27 mouse cellular contexts compared by ENCODE assay signal in the genomic region with DNA sequence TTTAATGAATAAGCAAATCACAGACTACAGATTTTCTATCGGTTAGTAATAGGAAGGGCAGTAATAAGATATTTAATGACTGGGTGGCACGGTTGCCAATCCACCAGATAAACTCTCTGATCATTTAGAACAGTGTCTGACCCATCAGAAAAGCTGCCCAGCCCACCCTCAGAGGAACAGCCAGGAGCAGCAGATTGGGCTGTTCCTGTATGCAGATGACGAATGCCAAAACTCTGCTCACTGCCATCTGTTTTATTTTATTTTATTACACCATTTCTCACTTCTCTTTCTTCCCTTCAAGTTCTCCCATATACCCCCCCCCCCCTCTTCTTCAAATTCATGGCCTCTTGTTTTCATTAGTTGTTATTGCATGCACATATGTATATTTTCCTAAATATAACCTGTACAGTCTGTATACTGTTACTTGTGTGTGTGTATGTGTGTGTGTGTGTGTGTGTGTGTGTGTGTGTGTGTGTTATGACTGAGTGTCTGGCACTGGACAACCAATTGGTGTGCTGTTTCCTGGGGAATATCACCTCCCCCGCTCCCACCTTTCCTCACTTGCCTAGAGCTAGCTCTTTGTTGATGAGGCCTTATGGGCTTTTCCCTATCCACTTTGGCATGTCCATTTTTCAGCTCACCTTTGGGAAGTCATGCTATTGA.
A peak's percentile ranks its signal among the peaks of the same experiment; 100 is the strongest.
DNase-seq lines count a peak whose midpoint lies in the region; ATAC-seq and TF ChIP-seq lines count a peak whose summit lies in the region.
"Had no signal": no experiment of that assay in that cellular context is flagged by ENCODE, and none has a peak within 500 bp of the region (broad histone marks: within the 10 kb centered on the region; RNA-seq: fewer than 3 reads in every experiment).

No protein-coding gene starts in this region.

- H3K36me3 ChIP-seq in intestine, embryonic 16.5 days (ENCODE audit: control insufficient read depth, insufficient read depth, low read length) = no peaks in the 10 kb centered on the region
- H3K36me3 ChIP-seq: embryonic facial prominence, embryonic 12.5 days; heart, embryonic 15.5 days; limb, embryonic 12.5 days; midbrain, embryonic 10.5 days; neural tube, embryonic 13.5 days; stomach, embryonic 15.5 days had no signal

- H3K9ac ChIP-seq in intestine, embryonic 16.5 days (ENCODE audit: low read depth, low read length) = no peak overlapping the region
- H3K9ac ChIP-seq: embryonic facial prominence, embryonic 12.5 days; heart, embryonic 15.5 days; hindbrain, embryonic 14.5 days; limb, embryonic 12.5 days; liver, postnatal 0 days; neural tube, embryonic 13.5 days; stomach, embryonic 15.5 days had no signal

- no peak for TF ChIP-seq POLR2A in cerebellum, adult 2 months (IDR thresholded peaks at IDR 0.05; ENCODE audit: borderline replicate concordance, insufficient read depth, low read length)

- 33% methylated on average over 4 of the region's 4 CpGs for WGBS in cerebellum, adult 2 months
- WGBS in intestine, embryonic 16.5 days = 80% methylated on average over 4 of the region's 4 CpGs

- no peak for ATAC-seq in intestine, embryonic 16.5 days
- ATAC-seq: CD4-positive, CD25-positive, alpha-beta regulatory T cell, adult 4 months; inflammation-experienced regulatory T-cells, adult 6 months; liver, postnatal 0 days; lung, postnatal 0 days; midbrain, embryonic 16.5 days had no signal

- no peaks in the 10 kb centered on the region for H3K27me3 ChIP-seq in cerebellum, adult 2 months (ENCODE audit: control insufficient read depth, insufficient read depth, low read length)
- no peaks in the 10 kb centered on the region for H3K27me3 ChIP-seq in intestine, embryonic 16.5 days (replicated peaks; ENCODE audit: control insufficient read depth, insufficient read depth, low read length)
- H3K27me3 ChIP-seq: embryonic facial prominence, embryonic 12.5 days; heart, embryonic 15.5 days; limb, embryonic 12.5 days; neural tube, embryonic 13.5 days; stomach, embryonic 15.5 days had no signal

- DNase-seq in cerebellum, adult 2 months = peak; percentile 15 to 70
- DNase-seq in cerebellum, adult 8-10 months = no peak
- DNase-seq in layer of hippocampus, adult 18-20 months (ENCODE audit: low spot score in 2 of 2) = peak; percentile 52 to 84
- DNase-seq in layer of hippocampus, adult 9-10 months (ENCODE audit: low spot score) = no peak
- peak; percentile 60 to 63 for DNase-seq in cerebellum, postnatal 14 days
- DNase-seq in layer of hippocampus, adult 9-11 months = peak; percentile 69
- no peak for DNase-seq in right cerebral cortex, postnatal 4 days
- DNase-seq: adrenal gland, postnatal 25 days; heart, postnatal 4 days; kidney, adult 2 months; liver, postnatal 0 days; thymus, postnatal 25 days had no signal

- peaks cover 8% of the 10 kb centered on the region; the same call in 1 of the 2 replicates for H3K4me1 ChIP-seq in cerebellum, adult 2 months (ENCODE audit: control insufficient read depth, insufficient read depth, low read length)
- H3K4me1 ChIP-seq in intestine, embryonic 16.5 days (ENCODE audit: control insufficient read depth, insufficient read depth, low read length) = no peaks in the 10 kb centered on the region
- H3K4me1 ChIP-seq: embryonic facial prominence, embryonic 12.5 days; heart, embryonic 15.5 days; limb, embryonic 12.5 days; midbrain, embryonic 10.5 days; neural tube, embryonic 13.5 days; stomach, embryonic 15.5 days had no signal

- H3K27ac ChIP-seq in cerebellum, adult 2 months (ENCODE audit: insufficient read depth, low read length) = no peak overlapping the region
- no peak overlapping the region for H3K27ac ChIP-seq in intestine, embryonic 16.5 days (ENCODE audit: low read length)
- H3K27ac ChIP-seq: embryonic facial prominence, embryonic 12.5 days; heart, embryonic 15.5 days; hindbrain, embryonic 14.5 days; kidney, postnatal 0 days; limb, embryonic 12.5 days; midbrain, embryonic 10.5 days; neural tube, embryonic 13.5 days; stomach, embryonic 15.5 days had no signal

- H3K4me3 ChIP-seq in cerebellum, adult 2 months (replicated peaks; ENCODE audit: insufficient read depth, low read depth, low read length) = no peak overlapping the region
- H3K4me3 ChIP-seq in intestine, embryonic 16.5 days (ENCODE audit: low read length) = no peak overlapping the region
- H3K4me3 ChIP-seq: embryonic facial prominence, embryonic 12.5 days; heart, embryonic 15.5 days; limb, embryonic 12.5 days; midbrain, embryonic 10.5 days; myocyte; neural tube, embryonic 13.5 days; stomach, embryonic 15.5 days had no signal

- TF ChIP-seq CTCF in cerebellum, adult 2 months (IDR thresholded peaks at IDR 0.05; ENCODE audit: borderline replicate concordance, insufficient read depth, low read depth, low read length) = no peak

- H3K4me2 ChIP-seq in intestine, embryonic 16.5 days (ENCODE audit: low read depth, low read length) = no peak overlapping the region
- H3K4me2 ChIP-seq: embryonic facial prominence, embryonic 12.5 days; heart, embryonic 15.5 days; hindbrain, embryonic 14.5 days; limb, embryonic 12.5 days; liver, embryonic 11.5 days; neural tube, embryonic 13.5 days; stomach, embryonic 15.5 days had no signal

- H3K9me3 ChIP-seq in intestine, embryonic 16.5 days (ENCODE audit: control insufficient read depth, low read length) = no peaks in the 10 kb centered on the region
- H3K9me3 ChIP-seq: embryonic facial prominence, embryonic 12.5 days; heart, embryonic 15.5 days; limb, embryonic 12.5 days; midbrain, embryonic 10.5 days; neural tube, embryonic 13.5 days; stomach, embryonic 15.5 days had no signal

Comparison
In these comparisons a context has a peak if more than half of its experiments do, and no peak if none do; other contexts are left out.
1. DNase-seq: peak in cerebellum, adult 2 months (2 of 2), layer of hippocampus, adult 18-20 months (2 of 2), cerebellum, postnatal 14 days (2 of 2) and layer of hippocampus, adult 9-11 months (single experiment); none in cerebellum, adult 8-10 months (single experiment), layer of hippocampus, adult 9-10 months (single experiment) and right cerebral cortex, postnatal 4 days (single experiment).